Mouse (Mus musculus) thymus, postnatal 10 days (tissue): ENCODE data around the gene Gm49510.

Source experiments
- DNase-seq, 2 experiments: peaks; one replicate each; pipeline ENCODE4 v3.0.0; 2021; ENCODE audit warnings: low spot score in 2 of 2

Gene Gm49510

GRCm38 (mm10) chr15:78946232-78946631, 46.8 kb downstream of the Gm49510 start:
- DNase-seq = no peak

GRCm38 (mm10) chr15:78947657-78948056, 48.2 kb downstream of the Gm49510 start, which contains the start of gene Triobp:
Gene Triobp, plus strand, starts transcription at chr15:78947724.
- DNase-seq = no peak

- no peak for DNase-seq
Observed at GRCm38 (mm10) chr15:78948152-78948725, 48.8 kb downstream of the Gm49510 start.

- DNase-seq = no peak
Observed at GRCm38 (mm10) chr15:78948883-78949282, 49.4 kb downstream of the Gm49510 start.

- DNase-seq = no peak
Observed at GRCm38 (mm10) chr15:78955663-78956062, 56.2 kb downstream of the Gm49510 start.

GRCm38 (mm10) chr15:78956351-78956750, 56.9 kb downstream of the Gm49510 start:
- no peak for DNase-seq

- no peak for DNase-seq
Observed at GRCm38 (mm10) chr15:78957021-78957420, 57.6 kb downstream of the Gm49510 start.

GRCm38 (mm10) chr15:78959537-78959936, 60.1 kb downstream of the Gm49510 start:
- no peak for DNase-seq

GRCm38 (mm10) chr15:78960088-78960487, 60.6 kb downstream of the Gm49510 start:
- no peak for DNase-seq

GRCm38 (mm10) chr15:78962885-78963284, 63.4 kb downstream of the Gm49510 start:
- DNase-seq = peak in 1 of 2 experiments; percentile 51
